In genomic region chr8:11831174-11831573, GRCm38 (mm10) we compare ENCODE assay signal across 20 mouse cellular contexts. TPM values are rescaled to one million over a fixed set of nuclear protein-coding genes. Genes with fewer than 3 reads are reported as not detected.
A peak's percentile ranks its signal among the peaks of the same experiment; 100 is the strongest.
DNase-seq lines count a peak whose midpoint lies in the region; ATAC-seq and TF ChIP-seq lines count a peak whose summit lies in the region.
"Had no signal": no experiment of that assay in that cellular context is flagged by ENCODE, and none has a peak within 500 bp of the region (broad histone marks: within the 10 kb centered on the region; RNA-seq: fewer than 3 reads in every experiment).

No protein-coding gene starts in this region.

- no peak overlapping the region; the same call in 1 of the 2 replicates for H3K9ac ChIP-seq in forebrain, embryonic 14.5 days (ENCODE audit: low read length)
- H3K9ac ChIP-seq in forebrain, embryonic 16.5 days (replicated peaks; ENCODE audit: low read depth, low read length): no peak overlapping the region
- H3K9ac ChIP-seq in liver, adult 2 months (ENCODE audit: low read depth, low read length): no peak overlapping the region
- H3K9ac ChIP-seq in hindbrain, embryonic 13.5 days: no peak overlapping the region
- H3K9ac ChIP-seq in midbrain, embryonic 13.5 days (replicated peaks): no peak overlapping the region
- H3K9ac ChIP-seq: embryonic facial prominence, embryonic 13.5 days; liver, embryonic 13.5 days had no signal

- no peaks in the 10 kb centered on the region for H3K27me3 ChIP-seq in forebrain, embryonic 14.5 days (replicated peaks; ENCODE audit: control insufficient read depth, insufficient read depth, low read length)
- H3K27me3 ChIP-seq in forebrain, embryonic 16.5 days (replicated peaks; ENCODE audit: control insufficient read depth, insufficient read depth, low read length): no peaks in the 10 kb centered on the region
- H3K27me3 ChIP-seq in liver, adult 2 months (ENCODE audit: control insufficient read depth, insufficient read depth, low read length): no peaks in the 10 kb centered on the region
- H3K27me3 ChIP-seq in hindbrain, embryonic 13.5 days: no peaks in the 10 kb centered on the region
- H3K27me3 ChIP-seq in midbrain, embryonic 13.5 days: no peaks in the 10 kb centered on the region
- H3K27me3 ChIP-seq: embryonic facial prominence, embryonic 13.5 days; liver, embryonic 13.5 days had no signal

- no peak for DNase-seq in forebrain, embryonic 14.5 days (ENCODE audit: low spot score)
- DNase-seq in liver, adult 2 months (ENCODE audit: extremely low read depth, low read depth, low spot score): peak; percentile 93
- DNase-seq in liver: no peak
- no peak for DNase-seq in spleen, postnatal 36 days (ENCODE audit: low spot score in 2 of 2)
- no peak for DNase-seq in left cerebral cortex, postnatal 25 days (ENCODE audit: low spot score in 2 of 2)
- DNase-seq: cerebellum, adult 11-12 months; gastrocnemius, adult 2 months; heart, adult 11 months; kidney, postnatal 14 days; liver, embryonic 13.5 days; right cerebral cortex, postnatal 14 days had no signal

- no peak overlapping the region for H3K4me3 ChIP-seq in forebrain, embryonic 14.5 days (ENCODE audit: low read depth, low read length)
- H3K4me3 ChIP-seq in forebrain, embryonic 16.5 days (replicated peaks; ENCODE audit: low read length): no peak overlapping the region
- no peak overlapping the region for H3K4me3 ChIP-seq in liver, adult 2 months (ENCODE audit: insufficient read depth, low read depth, low read length)
- H3K4me3 ChIP-seq in hindbrain, embryonic 13.5 days: no peak overlapping the region
- H3K4me3 ChIP-seq in midbrain, embryonic 13.5 days (replicated peaks): no peak overlapping the region
- H3K4me3 ChIP-seq: embryonic facial prominence, embryonic 13.5 days; gastrocnemius, adult 2 months; liver, embryonic 13.5 days had no signal

- TF ChIP-seq CTCF in liver, adult 2 months (IDR thresholded peaks at IDR 0.05; ENCODE audit: low read depth, low read length): no peak

- H3K4me1 ChIP-seq in forebrain, embryonic 14.5 days (ENCODE audit: control insufficient read depth, insufficient read depth, low read length): peaks cover 14% of the 10 kb centered on the region
- H3K4me1 ChIP-seq in forebrain, embryonic 16.5 days (replicated peaks; ENCODE audit: control insufficient read depth, insufficient read depth, low read length): peaks cover 26% of the 10 kb centered on the region
- peaks cover 5% of the 10 kb centered on the region; the same call in 1 of the 2 replicates for H3K4me1 ChIP-seq in liver, adult 2 months (ENCODE audit: control insufficient read depth, insufficient read depth, low read length)
- peaks cover 29% of the 10 kb centered on the region for H3K4me1 ChIP-seq in hindbrain, embryonic 13.5 days (replicated peaks)
- H3K4me1 ChIP-seq in midbrain, embryonic 13.5 days (replicated peaks): peaks cover 19% of the 10 kb centered on the region
- H3K4me1 ChIP-seq: embryonic facial prominence, embryonic 13.5 days had no signal

- H3K36me3 ChIP-seq in forebrain, embryonic 14.5 days (ENCODE audit: control insufficient read depth, insufficient read depth, low read length): peaks cover 77% of the 10 kb centered on the region
- peaks cover 13% of the 10 kb centered on the region for H3K36me3 ChIP-seq in forebrain, embryonic 16.5 days (ENCODE audit: control insufficient read depth, insufficient read depth)
- H3K36me3 ChIP-seq in liver, adult 2 months (ENCODE audit: control insufficient read depth, insufficient read depth, low read length): peaks cover 19% of the 10 kb centered on the region
- peaks cover 65% of the 10 kb centered on the region for H3K36me3 ChIP-seq in hindbrain, embryonic 13.5 days
- H3K36me3 ChIP-seq in midbrain, embryonic 13.5 days: peaks cover 61% of the 10 kb centered on the region

- ATAC-seq in forebrain, embryonic 14.5 days: no peak
- ATAC-seq in forebrain, embryonic 16.5 days: no peak
- no peak for ATAC-seq in hindbrain, embryonic 13.5 days (ENCODE audit: low FRiP score)
- ATAC-seq in midbrain, embryonic 13.5 days: no peak
- ATAC-seq: inflammation-experienced regulatory T-cells, adult 6 months had no signal

- H3K9me3 ChIP-seq in forebrain, embryonic 14.5 days (replicated peaks; ENCODE audit: control insufficient read depth, low read length): no peaks in the 10 kb centered on the region
- no peaks in the 10 kb centered on the region for H3K9me3 ChIP-seq in forebrain, embryonic 16.5 days (ENCODE audit: control insufficient read depth, low read length)
- H3K9me3 ChIP-seq in hindbrain, embryonic 13.5 days: no peaks in the 10 kb centered on the region
- H3K9me3 ChIP-seq in midbrain, embryonic 13.5 days: no peaks in the 10 kb centered on the region
- H3K9me3 ChIP-seq: embryonic facial prominence, embryonic 13.5 days; liver, embryonic 13.5 days had no signal

- peak overlapping the region; percentile 77; the same call in 1 of the 2 replicates for H3K27ac ChIP-seq in forebrain, embryonic 14.5 days (ENCODE audit: low read depth, low read length)
- H3K27ac ChIP-seq in forebrain, embryonic 16.5 days (ENCODE audit: low read length): no peak overlapping the region; the same call in 1 of the 2 replicates
- H3K27ac ChIP-seq in liver, adult 2 months (replicated peaks; ENCODE audit: insufficient read depth, low read depth, low read length): peak overlapping the region; percentile 19
- peak overlapping the region; percentile 77 for H3K27ac ChIP-seq in hindbrain, embryonic 13.5 days
- peak overlapping the region; percentile 70; the same call in 1 of the 2 replicates for H3K27ac ChIP-seq in midbrain, embryonic 13.5 days
- H3K27ac ChIP-seq: embryonic facial prominence, embryonic 13.5 days; gastrocnemius, adult 2 months; liver, embryonic 13.5 days had no signal

- no peak for TF ChIP-seq POLR2A in liver, adult 2 months (IDR thresholded peaks at IDR 0.05; ENCODE audit: extremely low read depth, insufficient read depth, low read length)

- intact Hi-C loops in left cerebral cortex, postnatal 25 days (cut with DNase I): no loop called here

- whole genome bisulfite sequencing in forebrain, embryonic 14.5 days: 91% methylated on average over 10 of the region's 10 CpGs
- 82% methylated on average over 10 of the region's 10 CpGs for WGBS in forebrain, embryonic 16.5 days
- WGBS in liver, adult 2 months: 28% methylated on average over 10 of the region's 10 CpGs
- WGBS in hindbrain, embryonic 13.5 days: 94% methylated on average over 10 of the region's 10 CpGs
- WGBS in midbrain, embryonic 13.5 days: 93% methylated on average over 10 of the region's 10 CpGs

- H3K4me2 ChIP-seq in forebrain, embryonic 14.5 days (ENCODE audit: low read length): no peak overlapping the region
- H3K4me2 ChIP-seq in forebrain, embryonic 16.5 days (ENCODE audit: low read length): no peak overlapping the region
- no peak overlapping the region for H3K4me2 ChIP-seq in hindbrain, embryonic 13.5 days
- no peak overlapping the region for H3K4me2 ChIP-seq in midbrain, embryonic 13.5 days (replicated peaks)
- H3K4me2 ChIP-seq: embryonic facial prominence, embryonic 13.5 days; liver, embryonic 13.5 days had no signal

- no peaks in the 10 kb centered on the region for H3K79me2 ChIP-seq in liver, adult 2 months (ENCODE audit: control insufficient read depth, insufficient read depth, low read length)

RNA-seq across cellular contexts. Expression of gene Tex29, which starts 9.1 kb away (rescaled TPM):
- polyA plus RNA-seq in forebrain, embryonic 14.5 days (2014; fragmentation: Nextera tagmentation; extraction: Ambion mirVana): 0.58 TPM in 1 of 2 replicates, not detected in the other
- 0.52 and 0.66 TPM in 2 replicates for polyA plus RNA-seq in forebrain, embryonic 16.5 days (2015; fragmentation: Nextera tagmentation; extraction: Ambion mirVana)
- total RNA-seq in liver, adult 2 months (2014; rRNA removed): not detected in 2 replicates
- polyA plus RNA-seq in liver, adult 2 months (2012; rRNA removed): not detected in 2 replicates
- polyA plus RNA-seq in hindbrain, embryonic 13.5 days (2015; fragmentation: Nextera tagmentation; extraction: Ambion mirVana): 0.39 and 0.44 TPM in 2 replicates
- 0.34 and 0.40 TPM in 2 replicates for polyA plus RNA-seq in midbrain, embryonic 13.5 days (2015; fragmentation: Nextera tagmentation; extraction: Ambion mirVana)
- total RNA-seq in left cerebral cortex, postnatal 25 days (2021): 1 to 10 TPM in 1 of 2 experiments, under 1 TPM in 1; 0.89 to 1.3 TPM
- total RNA-seq: common myeloid progenitor, adult 5-6 weeks; gastrocnemius, adult 2 months; megakaryocyte-erythroid progenitor cell, adult 5-6 weeks had no signal
- polyA plus RNA-seq: embryonic facial prominence, embryonic 13.5 days; heart, embryonic 16.5 days; inflammation-experienced regulatory T-cells, adult 6 months; liver, embryonic 13.5 days; urinary bladder, adult 2 months had no signal
